Comparison of ENCODE assay signal across 9 mouse cellular contexts in genomic region chr1:143803537-143803936, GRCm38 (mm10). TPM values are rescaled to one million over a fixed set of nuclear protein-coding genes. Genes with fewer than 3 reads are reported as not detected.
DNase-seq lines count a peak whose midpoint lies in the region; ATAC-seq and TF ChIP-seq lines count a peak whose summit lies in the region.
"Had no signal": no experiment of that assay in that cellular context is flagged by ENCODE, and none has a peak within 500 bp of the region (broad histone marks: within the 10 kb centered on the region; RNA-seq: fewer than 3 reads in every experiment).

No protein-coding gene starts in this region.

- peak; percentile 39 to 81 for DNase-seq in heart, adult 18-20 months
- DNase-seq in heart, adult 11 months = no peak
- DNase-seq in 3T3-L1 (ENCODE audit: low read depth, low spot score) = peak; percentile 91
- DNase-seq in Muller cell, postnatal 12 days (ENCODE audit: inconsistent ontology term) = peak; percentile 44
- DNase-seq in forebrain, embryonic 14.5 days (ENCODE audit: low spot score) = peak; percentile 95
- peak; percentile 96 for DNase-seq in limb, embryonic 14.5 days (ENCODE audit: low spot score)
- DNase-seq in thymus, postnatal 25 days = no peak

- no peak overlapping the region for H3K27ac ChIP-seq in forebrain, embryonic 14.5 days (ENCODE audit: low read depth, low read length)
- no peak overlapping the region for H3K27ac ChIP-seq in limb, embryonic 14.5 days (replicated peaks; ENCODE audit: low read depth, low read length)
- no peak overlapping the region for H3K27ac ChIP-seq in neural tube, embryonic 15.5 days (replicated peaks)

- ATAC-seq in forebrain, embryonic 14.5 days = peak; percentile 89
- peak; percentile 65; the same call in 1 of the 2 replicates for ATAC-seq in limb, embryonic 14.5 days (ENCODE audit: low FRiP score, low read depth)
- ATAC-seq in neural tube, embryonic 15.5 days (ENCODE audit: low FRiP score) = peak; percentile 85

- H3K9ac ChIP-seq in forebrain, embryonic 14.5 days (ENCODE audit: low read length) = no peak overlapping the region
- no peak overlapping the region for H3K9ac ChIP-seq in limb, embryonic 14.5 days (ENCODE audit: low read depth, low read length, severe bottlenecking)
- no peak overlapping the region for H3K9ac ChIP-seq in neural tube, embryonic 15.5 days (replicated peaks)

- H3K4me1 ChIP-seq in forebrain, embryonic 14.5 days (ENCODE audit: control insufficient read depth, insufficient read depth, low read length) = no peaks in the 10 kb centered on the region
- no peaks in the 10 kb centered on the region for H3K4me1 ChIP-seq in limb, embryonic 14.5 days (ENCODE audit: control insufficient read depth, insufficient read depth, low read length)
- H3K4me1 ChIP-seq in neural tube, embryonic 15.5 days = no peaks in the 10 kb centered on the region

- H3K9me3 ChIP-seq in forebrain, embryonic 14.5 days (replicated peaks; ENCODE audit: control insufficient read depth, low read length) = no peaks in the 10 kb centered on the region
- no peaks in the 10 kb centered on the region for H3K9me3 ChIP-seq in limb, embryonic 14.5 days (ENCODE audit: control insufficient read depth, low read length)
- no peaks in the 10 kb centered on the region for H3K9me3 ChIP-seq in neural tube, embryonic 15.5 days (replicated peaks)
- H3K9me3 ChIP-seq: megakaryocyte, embryonic 14.5 days had no signal

- no peaks in the 10 kb centered on the region for H3K27me3 ChIP-seq in forebrain, embryonic 14.5 days (replicated peaks; ENCODE audit: control insufficient read depth, insufficient read depth, low read length)
- no peaks in the 10 kb centered on the region for H3K27me3 ChIP-seq in limb, embryonic 14.5 days (ENCODE audit: control insufficient read depth, insufficient read depth, low read length)
- H3K27me3 ChIP-seq in neural tube, embryonic 15.5 days (replicated peaks) = no peaks in the 10 kb centered on the region
- H3K27me3 ChIP-seq: megakaryocyte, embryonic 14.5 days had no signal

- no peak overlapping the region for H3K4me3 ChIP-seq in forebrain, embryonic 14.5 days (ENCODE audit: low read depth, low read length)
- no peak overlapping the region for H3K4me3 ChIP-seq in limb, embryonic 14.5 days (replicated peaks; ENCODE audit: low read length)
- no peak overlapping the region for H3K4me3 ChIP-seq in neural tube, embryonic 15.5 days (replicated peaks)
- H3K4me3 ChIP-seq: megakaryocyte, embryonic 14.5 days had no signal

- no peak for TF ChIP-seq POLR2A in limb, embryonic 14.5 days (IDR thresholded peaks at IDR 0.05; ENCODE audit: borderline replicate concordance, extremely low read depth, insufficient read depth, insufficient read length)

- H3K36me3 ChIP-seq in forebrain, embryonic 14.5 days (ENCODE audit: control insufficient read depth, insufficient read depth, low read length) = peaks cover 11% of the 10 kb centered on the region
- peaks cover 11% of the 10 kb centered on the region for H3K36me3 ChIP-seq in limb, embryonic 14.5 days (ENCODE audit: control insufficient read depth, insufficient read depth, low read length)
- H3K36me3 ChIP-seq in neural tube, embryonic 15.5 days = 0 out of 2 replicates have a peak, but pooled peaks cover 3% of the 10 kb centered on the region

- 43% methylated on average over 4 of the region's 4 CpGs for WGBS in forebrain, embryonic 14.5 days
- 42% methylated on average over 4 of the region's 4 CpGs for WGBS in limb, embryonic 14.5 days
- WGBS in neural tube, embryonic 15.5 days = 42% methylated on average over 4 of the region's 4 CpGs

- no peak overlapping the region for H3K4me2 ChIP-seq in forebrain, embryonic 14.5 days (ENCODE audit: low read length)
- H3K4me2 ChIP-seq in limb, embryonic 14.5 days (replicated peaks; ENCODE audit: low read depth, low read length, severe bottlenecking) = no peak overlapping the region
- H3K4me2 ChIP-seq in neural tube, embryonic 15.5 days = no peak overlapping the region

RNA-seq across cellular contexts. Expression of gene Uchl5, which starts 26.5 kb away (rescaled TPM):
- total RNA-seq in heart, adult 18-20 months (2021) = 10 to 100 TPM; 16.3 to 21.1 TPM
- 57.0 and 63.7 TPM in 2 replicates for polyA plus RNA-seq in forebrain, embryonic 14.5 days (2014; fragmentation: Nextera tagmentation; extraction: Ambion mirVana)
- polyA plus RNA-seq in limb, embryonic 14.5 days (2012; rRNA removed) = 11.8 and 19.9 TPM in 2 replicates
- polyA plus RNA-seq in limb, embryonic 14.5 days (2014; fragmentation: Nextera tagmentation; extraction: Ambion mirVana) = 57.5 and 63.8 TPM in 2 replicates
- polyA plus RNA-seq in neural tube, embryonic 15.5 days (2015; fragmentation: Nextera tagmentation; extraction: Ambion mirVana) = 72.5 and 92.0 TPM in 2 replicates

RNA-seq across cellular contexts. Expression of gene Trove2, which starts 26.7 kb away (rescaled TPM):
- total RNA-seq in heart, adult 18-20 months (2021) = 1 to 10 TPM; 8.9 to 9.1 TPM
- polyA plus RNA-seq in forebrain, embryonic 14.5 days (2014; fragmentation: Nextera tagmentation; extraction: Ambion mirVana) = 38.0 and 41.8 TPM in 2 replicates
- polyA plus RNA-seq in limb, embryonic 14.5 days (2012; rRNA removed) = 7.1 and 7.2 TPM in 2 replicates
- polyA plus RNA-seq in limb, embryonic 14.5 days (2014; fragmentation: Nextera tagmentation; extraction: Ambion mirVana) = 18.7 and 20.5 TPM in 2 replicates
- polyA plus RNA-seq in neural tube, embryonic 15.5 days (2015; fragmentation: Nextera tagmentation; extraction: Ambion mirVana) = 19.0 and 20.2 TPM in 2 replicates

Comparison
In these comparisons a context has a peak if more than half of its experiments do, and no peak if none do; other contexts are left out.
1. DNase-seq: peak in heart, adult 18-20 months (2 of 2), 3T3-L1 (single experiment), Muller cell, postnatal 12 days (single experiment), forebrain, embryonic 14.5 days (single experiment) and limb, embryonic 14.5 days (single experiment); none in heart, adult 11 months (single experiment) and thymus, postnatal 25 days (single experiment).
2. Peak in every context shown above with its lines, with median percentiles within 50 percentile points of each other: ATAC-seq.